Mouse (Mus musculus) kidney, adult 8-10 months (tissue): ENCODE data around the gene Ankzf1.

Source experiments
- DNase-seq, 2 experiments: peaks; one replicate each; pipeline ENCODE4 v3.0.0; 2022

The Ankzf1 gene

DNA sequence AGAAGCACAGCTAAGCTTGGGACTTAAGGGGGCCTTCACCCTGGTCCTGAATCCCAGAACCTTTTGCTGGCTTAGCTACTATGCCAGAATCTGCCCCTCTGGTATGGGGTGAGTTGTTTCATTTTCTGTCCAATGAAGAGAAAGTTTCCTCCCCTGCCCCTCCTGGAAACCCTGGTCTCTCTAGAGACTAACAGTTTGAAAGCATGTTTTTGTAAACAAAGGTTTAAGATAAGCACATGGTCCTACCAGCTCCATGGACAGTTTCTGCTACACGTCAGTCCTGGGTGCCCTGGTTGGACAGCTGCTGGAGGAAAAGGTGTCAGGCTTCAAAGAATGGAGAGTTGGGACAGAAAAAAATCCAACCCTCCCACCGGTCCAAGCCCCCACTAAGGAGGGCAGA, 1.4 kb upstream of the Ankzf1 start:
- DNase-seq, result no peak

DNA sequence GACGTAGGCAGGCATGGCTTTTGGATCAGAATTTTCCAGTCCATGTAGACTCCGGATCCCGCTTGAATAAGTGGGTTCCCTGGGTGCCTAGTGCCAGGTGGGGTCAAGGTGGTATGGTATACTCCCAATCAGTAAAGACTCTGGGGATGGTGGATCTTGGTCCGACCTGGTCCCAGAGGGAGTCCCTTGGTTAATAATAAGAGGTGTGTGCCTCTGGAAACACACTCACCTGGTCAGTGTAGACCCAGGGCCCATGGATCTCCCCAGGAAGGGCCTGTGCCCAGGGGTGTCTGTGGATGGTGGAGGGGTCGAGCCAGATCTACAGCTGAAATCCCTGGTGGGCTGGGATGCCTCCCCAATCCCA, 711 bp upstream of the Ankzf1 start:
- DNase-seq, result no peak

DNA sequence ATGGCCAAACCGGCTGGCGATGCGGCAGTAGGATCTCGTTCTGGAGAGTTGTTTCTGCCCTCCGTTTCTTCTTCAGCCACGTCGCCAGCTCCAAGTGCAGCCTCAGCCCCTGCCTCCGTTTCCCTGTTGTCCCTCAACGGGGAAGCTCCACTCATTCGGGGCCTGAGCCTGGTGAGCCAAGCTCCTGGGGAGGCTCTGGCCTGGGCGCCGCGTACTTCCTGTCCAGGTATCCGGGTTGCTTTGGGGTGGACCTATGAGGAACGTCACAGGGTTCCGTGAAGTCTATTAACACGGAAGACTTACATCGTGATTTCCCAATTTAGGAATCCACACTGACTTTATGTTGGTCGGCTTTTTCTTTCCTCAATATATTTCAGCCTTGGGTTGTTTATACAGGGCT, 501 bp downstream of the Ankzf1 start:
- peak; percentile 61 to 66 for DNase-seq

DNA sequence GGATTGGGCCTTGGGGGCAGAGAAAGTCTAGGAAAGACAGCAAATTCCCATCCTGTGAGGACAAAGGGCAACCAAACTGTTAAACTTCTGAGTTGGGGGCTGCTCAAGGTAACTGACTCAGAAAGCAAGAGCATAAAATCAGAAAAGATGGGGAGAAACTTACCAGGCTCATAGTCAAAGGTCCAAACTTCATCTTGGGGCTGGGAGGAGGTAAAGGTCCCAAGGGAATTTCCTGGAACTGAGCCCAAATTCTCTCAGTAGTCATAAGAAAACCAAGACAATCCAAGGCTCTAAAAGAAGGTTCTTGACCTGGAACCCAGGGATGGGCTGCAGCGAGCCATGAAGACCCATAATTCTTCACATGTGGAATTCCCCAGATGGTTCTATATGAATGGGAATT, 9.3 kb downstream of the Ankzf1 start:
- peak; percentile 53 to 64 for DNase-seq

DNA sequence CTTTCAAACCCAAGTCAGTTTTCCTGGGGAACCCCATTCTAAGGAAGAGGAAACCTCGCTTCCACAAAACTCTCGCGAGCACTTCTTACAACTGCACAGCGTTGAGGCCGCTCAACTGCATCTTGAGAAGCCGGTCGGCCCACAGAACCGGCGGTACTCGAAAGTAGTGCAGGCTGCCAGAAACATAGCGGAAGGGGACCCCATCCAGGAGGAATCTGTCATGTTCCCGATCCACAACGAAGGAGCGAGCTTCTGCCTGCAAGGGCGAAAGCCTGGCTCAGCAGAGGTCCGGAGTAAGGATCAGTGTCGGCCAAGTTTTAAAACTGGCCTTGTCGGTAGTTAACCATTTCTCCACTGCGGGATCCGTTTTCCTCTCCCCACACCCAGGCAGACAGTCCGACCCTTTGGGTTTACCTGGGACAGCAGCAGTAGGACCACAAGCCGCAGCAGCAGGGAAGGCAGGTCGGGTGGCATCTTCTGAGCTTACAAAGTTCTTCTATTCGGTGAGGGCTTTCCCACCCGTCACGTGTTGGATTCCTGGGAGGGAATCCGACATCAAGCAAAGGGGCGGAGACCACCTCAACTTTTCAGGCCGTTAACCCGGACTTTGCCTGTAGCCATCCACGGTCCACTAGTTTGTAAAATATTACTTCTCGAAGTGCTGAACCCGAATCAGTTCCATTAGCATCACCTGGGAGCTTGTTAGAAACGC, 17.2 kb downstream of the Ankzf1 start:
- DNase-seq, result peak; percentile 90 to 92

DNA sequence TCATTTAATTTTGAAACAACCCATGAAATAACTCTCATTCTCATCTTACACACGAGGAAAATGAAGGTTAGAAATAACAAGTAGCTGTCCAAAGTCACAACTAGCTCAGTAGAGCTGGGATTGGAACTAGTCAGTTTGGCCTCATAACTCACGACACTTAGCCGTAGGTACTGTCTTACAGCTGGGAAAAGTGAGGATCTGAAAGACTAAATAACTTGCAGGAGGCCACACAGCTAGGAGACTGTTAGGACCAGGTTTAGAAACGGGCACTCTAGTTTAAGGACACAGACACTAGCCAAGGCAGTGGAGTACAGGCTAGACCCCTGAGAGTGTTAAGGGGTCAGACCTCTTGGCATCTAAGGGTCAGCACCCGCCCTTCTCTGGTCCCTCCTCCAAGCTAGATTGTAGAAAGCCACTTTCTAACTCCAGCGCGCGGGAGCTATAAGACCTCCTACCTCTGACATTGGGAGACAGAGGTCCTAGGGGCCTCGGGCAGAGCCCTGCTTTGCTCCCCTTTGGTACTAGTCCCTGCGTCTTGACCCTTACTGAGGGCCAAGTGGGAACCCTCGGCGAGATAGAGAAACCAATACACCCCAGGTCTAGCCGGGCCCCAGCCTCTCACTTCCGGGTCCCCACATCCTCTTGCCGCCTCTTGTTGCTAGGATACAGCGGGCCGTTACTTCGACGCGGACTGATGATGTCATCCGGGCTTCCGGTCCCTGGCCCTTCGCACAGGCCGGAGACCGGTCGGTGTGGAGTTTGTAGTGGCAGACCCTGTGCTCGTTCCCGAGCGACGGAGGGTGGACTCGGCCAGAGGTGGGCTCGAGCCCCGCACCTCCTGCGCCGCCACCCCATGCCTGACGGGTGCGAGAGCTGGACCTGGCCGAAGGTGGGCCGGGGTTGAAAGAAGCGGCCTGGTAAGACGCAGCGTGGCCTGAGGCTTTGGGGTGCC, 18.5 kb downstream of the Ankzf1 start, which contains the start of the genes Glb1l and Stk16:
TSS of gene Glb1l (minus strand) at position 678 of the 952 bp plus-strand sequence.
TSS of gene Stk16 (plus strand) at position 703 of the 952 bp plus-strand sequence.
- DNase-seq, result peak; percentile 95 to 96

DNA sequence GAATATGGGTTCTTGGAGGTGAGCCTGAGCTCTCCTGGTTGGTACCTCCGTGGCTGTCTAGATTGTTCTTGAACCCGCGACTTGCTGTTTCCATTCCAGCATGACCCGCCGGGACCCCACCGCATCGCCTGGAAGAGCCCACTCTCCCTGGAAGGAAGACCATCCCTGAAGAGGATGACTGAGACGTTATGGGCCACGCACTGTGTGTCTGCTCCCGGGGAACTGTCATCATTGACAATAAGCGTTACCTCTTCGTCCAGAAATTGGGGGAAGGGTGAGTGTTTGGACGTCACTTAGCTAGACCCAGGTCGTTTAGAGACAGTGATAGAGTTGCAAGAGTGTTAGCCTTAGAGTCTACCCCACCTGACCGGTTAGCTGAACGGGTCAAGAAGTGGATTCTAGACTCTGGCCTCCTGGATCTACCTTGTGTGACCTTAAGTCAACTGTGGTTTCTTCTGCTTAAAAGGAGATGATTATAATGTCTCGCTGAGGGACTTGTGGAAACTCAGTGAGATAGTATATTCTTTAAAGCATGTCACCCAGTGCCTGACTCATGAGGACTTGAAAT, 19.3 kb downstream of the Ankzf1 start:
- DNase-seq, result peak; percentile 23 to 44

DNA sequence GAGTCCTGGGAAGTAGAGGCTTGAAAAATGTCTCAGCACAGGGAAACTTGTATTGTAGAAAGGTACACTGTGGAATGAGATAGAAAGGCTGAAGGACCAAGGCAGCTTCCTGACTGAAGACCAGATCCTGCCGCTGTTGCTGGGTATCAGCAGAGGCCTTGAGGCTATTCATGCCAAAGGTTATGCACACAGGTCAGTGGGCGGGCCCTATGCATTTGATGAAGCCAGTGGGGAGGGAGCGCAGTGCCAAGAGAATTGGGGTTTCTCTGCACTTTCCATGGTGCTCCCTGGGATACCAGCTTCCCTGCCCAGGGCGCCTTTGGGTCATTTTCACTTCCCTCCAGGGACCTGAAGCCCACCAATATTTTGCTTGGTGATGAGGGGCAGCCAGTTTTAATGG, 20.6 kb downstream of the Ankzf1 start:
- peak; percentile 25 to 34 for DNase-seq

DNA sequence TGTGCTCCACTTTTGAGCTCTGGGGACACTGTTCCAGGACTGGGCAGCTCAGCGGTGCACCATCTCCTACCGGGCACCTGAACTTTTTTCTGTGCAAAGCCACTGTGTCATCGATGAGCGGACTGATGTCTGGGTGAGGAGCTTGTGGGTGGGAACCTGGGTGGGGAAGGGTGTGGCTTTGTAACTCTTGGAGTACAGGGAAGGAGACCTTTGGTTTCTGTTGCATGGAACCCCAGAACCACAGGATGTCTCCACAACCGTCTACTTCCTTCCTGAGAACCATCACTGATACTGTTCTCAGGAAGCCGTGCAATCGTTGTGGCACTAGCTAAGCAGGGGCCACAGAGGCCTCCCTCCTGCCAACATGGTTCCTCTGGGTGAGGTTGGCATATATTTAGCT, 21.1 kb downstream of the Ankzf1 start:
- DNase-seq, result no peak

DNA sequence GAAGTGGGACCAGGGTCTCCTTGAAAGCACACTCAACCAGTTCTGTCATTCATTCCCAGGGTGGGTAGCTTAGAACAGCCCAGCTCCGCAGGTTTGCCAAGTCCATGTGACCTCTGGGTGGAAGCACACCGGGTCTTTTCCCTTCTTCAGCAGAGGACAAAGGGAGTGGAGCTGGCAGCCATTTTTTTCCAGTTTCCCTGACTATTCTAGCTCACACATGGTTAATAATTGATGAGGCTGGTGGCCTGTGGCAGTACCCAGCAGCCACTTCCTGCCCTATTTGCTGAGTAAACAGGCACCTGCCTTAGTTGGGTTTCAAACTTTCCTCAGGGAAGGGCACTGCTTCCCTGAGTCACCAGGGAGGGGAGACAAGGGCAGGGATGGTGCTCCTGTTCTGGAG, 22.5 kb downstream of the Ankzf1 start:
- DNase-seq, result peak; percentile 91 to 97

DNA sequence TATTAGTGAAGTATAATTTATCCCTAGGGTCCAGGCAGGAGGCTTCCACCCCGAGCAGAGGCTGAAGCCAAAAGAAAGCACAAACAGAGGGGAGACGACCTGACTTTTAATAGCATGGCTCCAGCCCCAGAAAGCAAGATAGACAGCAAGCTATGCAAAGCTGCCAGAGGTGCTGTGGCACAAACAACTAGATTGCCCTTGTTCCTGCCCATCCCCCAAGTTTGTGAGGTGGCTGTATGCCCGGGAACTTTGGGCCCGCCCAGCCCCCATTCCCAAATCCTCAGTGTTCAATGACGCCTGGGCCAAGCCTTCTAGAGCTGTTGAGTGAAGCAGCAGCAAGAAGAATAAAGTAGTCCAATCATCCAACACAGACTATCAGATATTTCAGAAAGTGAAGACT, 22.9 kb downstream of the Ankzf1 start:
- DNase-seq, result peak; percentile 86 to 88

DNA sequence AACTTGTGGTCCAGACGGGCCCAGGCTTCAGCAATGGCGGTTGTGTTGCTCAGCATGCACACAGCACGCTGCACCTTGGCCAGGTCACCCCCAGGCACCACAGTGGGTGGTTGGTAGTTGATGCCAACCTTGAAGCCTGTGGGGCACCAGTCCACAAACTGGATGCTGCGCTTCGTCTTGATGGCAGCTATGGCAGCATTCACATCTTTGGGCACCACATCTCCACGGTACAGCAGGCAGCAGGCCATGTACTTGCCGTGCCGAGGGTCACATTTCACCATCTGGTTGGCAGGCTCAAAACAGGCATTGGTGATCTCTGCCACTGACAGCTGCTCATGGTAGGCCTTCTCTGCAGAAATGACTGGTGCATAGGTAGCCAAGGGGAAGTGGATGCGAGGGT, 23.8 kb downstream of the Ankzf1 start:
- DNase-seq, result peak in 1 of 2 experiments; percentile 30

DNA sequence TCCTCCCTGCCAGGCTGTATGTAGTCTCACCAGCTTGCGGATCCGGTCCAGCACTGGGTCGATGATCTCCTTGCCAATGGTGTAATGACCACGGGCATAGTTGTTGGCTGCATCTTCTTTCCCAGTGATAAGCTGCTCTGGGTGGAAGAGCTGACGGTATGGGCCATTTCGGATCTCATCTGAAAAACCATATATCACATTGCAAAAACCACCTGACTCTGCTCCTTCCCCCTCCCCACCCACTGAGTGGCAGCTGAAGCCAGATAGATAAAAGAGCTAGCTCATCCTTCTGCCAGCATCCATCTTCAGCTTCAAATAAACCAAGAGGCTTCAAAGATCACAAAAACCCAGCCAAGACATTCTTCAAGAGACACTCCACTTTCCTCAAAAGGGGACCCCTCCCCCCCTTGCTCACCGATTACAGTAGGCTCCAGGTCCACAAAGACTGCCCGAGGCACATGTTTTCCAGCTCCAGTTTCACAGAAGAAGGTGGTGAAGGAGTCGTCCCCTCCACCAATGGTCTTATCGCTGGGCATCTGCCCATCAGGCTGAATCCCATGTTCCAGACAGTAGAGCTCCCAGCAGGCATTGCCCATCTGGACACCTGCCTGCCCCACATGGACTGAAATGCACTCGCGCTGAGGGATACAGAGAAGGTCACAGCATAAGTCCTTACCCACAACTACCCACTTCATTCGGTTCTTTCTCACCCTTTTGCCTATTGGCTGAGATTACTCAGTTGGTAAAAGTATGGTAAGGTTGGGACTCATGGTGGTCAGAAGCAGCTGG, 25.0 kb downstream of the Ankzf1 start:
- DNase-seq, result peak; percentile 45 to 50

DNA sequence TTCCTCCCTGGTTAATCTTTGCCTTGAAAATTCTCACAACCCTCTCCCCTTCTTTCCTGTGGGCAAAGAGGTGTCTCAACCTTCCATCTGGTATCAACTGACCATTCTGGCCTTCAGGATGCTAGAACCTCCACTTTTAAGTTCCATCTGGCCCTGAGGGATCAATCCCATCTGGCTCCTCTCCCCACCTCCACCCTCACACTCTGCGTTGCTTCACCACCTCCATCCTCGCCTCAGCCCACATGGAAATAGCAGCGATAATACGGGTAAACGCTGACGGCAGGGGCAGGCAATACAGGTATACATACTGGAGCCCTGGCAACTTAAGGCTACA, 25.9 kb downstream of the Ankzf1 start:
- DNase-seq, result peak in 1 of 2 experiments; percentile 27

DNA sequence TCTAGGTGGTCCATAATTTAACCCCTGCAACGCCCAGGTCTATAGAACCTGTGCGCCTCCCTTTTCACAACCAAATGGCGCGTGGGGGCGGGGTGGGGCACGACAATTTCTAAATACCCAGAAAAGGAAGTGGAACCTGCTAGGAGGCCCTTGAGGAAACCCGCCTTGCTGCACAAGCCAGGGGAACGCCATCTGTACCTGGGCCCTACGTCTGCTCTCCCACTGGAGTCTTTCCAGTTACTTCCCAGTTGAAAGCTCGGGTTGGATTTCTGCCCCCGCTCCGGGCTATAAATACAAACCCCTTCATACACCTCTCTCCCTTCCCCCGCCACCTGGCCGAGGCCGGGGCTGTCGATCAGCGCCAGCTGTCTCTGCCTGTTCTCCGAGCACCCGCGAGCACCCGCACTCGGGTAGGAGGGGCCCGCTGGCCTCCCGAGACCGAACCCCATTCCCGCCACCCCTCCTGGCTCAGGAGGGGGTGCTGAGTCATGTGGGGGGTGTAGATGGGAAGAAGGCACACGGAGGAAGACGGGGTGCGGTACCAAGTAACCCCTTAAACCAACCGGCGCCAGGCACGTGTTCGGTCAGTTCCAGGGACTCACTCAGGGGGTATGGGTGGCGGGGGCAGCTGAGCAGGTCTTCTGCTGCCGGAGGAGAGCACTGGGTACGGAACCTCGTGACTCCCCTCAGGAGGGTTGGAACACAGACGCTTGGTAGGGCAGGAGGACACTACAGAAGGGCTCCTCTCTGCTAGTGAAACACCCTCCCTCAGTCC, 26.5 kb downstream of the Ankzf1 start:
- DNase-seq, result peak; percentile 41 to 47

DNA sequence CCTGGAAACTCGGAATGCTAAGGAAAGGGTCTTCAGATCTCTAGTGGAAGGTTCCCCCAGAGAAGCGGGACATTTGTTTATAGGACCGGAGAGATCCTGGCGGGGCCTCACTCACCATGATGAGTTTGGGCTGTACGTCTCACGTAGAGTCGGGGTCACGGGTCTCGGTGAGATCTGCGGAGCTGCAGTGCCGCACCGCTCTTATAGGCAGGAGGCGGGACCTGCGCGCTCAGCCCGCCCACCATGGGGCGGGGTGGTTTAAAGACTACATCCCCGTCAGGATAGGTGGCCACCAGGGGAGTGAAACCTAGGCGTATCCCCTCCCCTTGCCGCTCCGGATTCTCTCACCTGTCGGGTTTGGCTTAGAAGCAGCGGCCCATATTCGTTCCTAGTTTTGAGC, 27.1 kb downstream of the Ankzf1 start:
- peak; percentile 95 to 98 for DNase-seq

DNA sequence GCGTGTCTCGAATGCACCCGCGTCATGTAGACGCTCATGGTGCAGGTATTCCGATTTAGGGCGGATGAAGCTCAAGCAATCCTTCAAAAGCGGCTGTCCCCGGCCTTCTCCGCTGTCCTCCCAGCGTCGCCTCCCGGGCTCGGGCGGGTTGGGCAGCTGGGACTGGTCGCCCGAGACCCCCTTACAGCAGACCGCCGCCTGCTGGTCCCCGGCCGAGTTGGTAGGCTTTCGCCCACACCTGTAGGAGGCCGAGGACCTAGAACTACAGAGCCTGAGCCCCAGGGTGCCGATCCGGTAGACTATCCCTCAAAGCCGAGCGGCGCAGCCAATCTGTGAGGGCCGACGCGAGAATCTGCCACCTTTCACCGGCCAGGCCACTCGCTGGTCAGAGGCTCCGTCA, 27.6 kb downstream of the Ankzf1 start, which contains the start of gene Tuba4a:
TSS of gene Tuba4a (minus strand) at position 335 of the 400 bp plus-strand sequence.
- DNase-seq, result peak in 1 of 2 experiments; percentile 38

DNA sequence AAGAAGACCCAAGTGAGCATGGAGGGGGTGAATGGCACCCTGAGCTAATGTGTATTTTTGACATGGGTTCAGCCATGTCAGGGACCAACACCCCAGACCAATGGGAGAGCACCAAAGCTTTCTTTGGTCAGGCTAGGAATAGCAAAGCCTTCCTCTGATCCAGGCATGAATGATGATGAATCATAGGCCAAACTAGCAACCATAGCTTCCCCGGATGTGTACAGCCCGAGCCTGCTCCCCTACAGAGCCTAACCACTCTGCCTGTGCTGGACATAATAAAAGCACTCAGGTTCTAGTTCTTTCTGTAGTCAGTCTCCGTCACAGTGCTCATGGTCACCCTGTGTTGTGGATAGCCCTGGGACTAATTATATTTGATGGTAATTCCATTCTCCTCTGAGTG, 29.6 kb downstream of the Ankzf1 start:
- DNase-seq, result no peak

DNA sequence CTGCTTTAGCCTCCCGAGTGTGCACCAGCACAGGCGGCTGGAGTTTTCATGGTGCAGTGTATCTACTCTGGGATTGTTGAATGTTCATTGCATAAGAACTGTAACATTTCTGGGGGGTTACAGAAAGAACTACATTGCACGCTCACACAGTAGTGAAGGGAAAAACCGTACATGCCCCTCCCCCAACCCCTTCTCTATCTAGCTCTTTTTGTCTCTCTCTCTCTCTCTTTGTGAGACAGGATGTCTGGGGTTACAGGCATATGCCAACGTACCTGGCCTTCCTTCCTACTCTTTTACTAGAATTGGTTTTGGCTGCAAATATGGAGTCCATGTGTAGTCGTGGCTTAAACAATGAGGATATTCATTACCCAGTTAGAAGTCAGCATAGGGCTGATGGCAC, 31.0 kb downstream of the Ankzf1 start:
- no peak for DNase-seq

DNA sequence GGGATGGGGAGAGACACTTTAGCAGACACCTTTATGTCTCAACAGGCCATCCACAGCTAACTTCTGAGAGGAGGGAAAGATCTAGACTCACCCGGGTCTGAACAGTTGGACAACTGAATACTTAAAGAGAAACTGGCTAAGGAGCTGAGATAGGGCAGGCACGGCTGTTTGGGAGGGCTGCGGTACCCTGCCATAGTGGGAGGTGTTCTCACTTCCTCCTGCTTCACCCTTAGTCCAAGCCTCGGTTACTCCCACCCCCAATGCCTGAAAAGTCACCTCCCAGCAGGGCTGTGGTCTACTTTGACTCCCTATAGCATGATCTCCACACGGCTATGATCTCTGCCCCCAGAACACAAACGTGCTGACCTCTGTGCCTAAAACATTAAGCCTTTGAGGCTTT, 31.6 kb downstream of the Ankzf1 start:
- no peak for DNase-seq

DNA sequence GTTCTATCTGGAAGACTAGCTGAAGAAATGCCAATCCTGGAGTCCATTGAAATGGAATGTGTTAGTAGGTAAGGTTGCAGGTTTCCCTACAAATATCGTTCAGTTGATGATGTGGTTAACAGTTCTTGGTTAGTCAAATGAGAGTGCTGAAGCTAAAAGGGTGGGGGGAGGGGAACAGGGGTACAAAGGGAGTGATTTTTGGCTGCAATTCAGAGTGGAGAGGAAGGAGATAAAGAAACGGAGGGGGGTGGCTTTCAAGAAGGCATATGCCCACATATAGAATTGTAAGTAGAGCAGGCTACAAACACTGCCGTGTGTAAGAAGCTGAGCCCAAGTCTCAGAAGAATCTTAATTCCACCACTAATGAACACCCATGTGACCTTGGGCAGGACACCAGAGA, 33.5 kb downstream of the Ankzf1 start:
- no peak for DNase-seq

DNA sequence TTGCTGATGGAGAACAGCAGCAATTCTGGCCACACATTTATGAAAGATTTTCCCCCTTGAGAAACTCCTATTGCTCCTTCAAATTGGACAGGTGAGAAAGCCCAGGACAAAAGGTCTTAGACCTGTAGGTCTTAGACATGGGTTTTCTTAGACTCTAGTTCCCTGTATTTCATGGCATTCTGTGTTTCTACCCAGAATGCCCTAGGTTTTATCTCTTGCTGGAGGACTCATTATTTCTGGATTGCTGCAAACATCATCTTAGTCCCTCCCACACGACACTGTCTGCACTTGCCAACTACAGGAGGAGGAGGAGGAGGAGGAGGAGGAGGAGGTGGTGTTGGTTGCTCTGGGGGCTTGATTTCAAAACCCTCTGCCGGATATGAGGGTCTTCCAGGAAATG, 34.2 kb downstream of the Ankzf1 start:
- DNase-seq, result no peak
